Mouse (Mus musculus) large intestine, adult 2 months (tissue): ENCODE results near the gene Npas3. TPM values are rescaled to one million over a fixed set of nuclear protein-coding genes. Genes with fewer than 3 reads are reported as not detected.
"Not testable (repeated sequence)": the region's sequence is repeated elsewhere in the genome, so short reads cannot be mapped to it uniquely, and the experiment has no call there.

Source experiments
- DNase-seq: peaks from one replicate; pipeline ENCODE4 v3.0.0-alpha.2; 2012; ENCODE audit warnings: low read depth, low spot score
- WGBS: fragments of 180-500 bp; shearing (Covaris S2); methylation state at CpG from one replicate; pipeline ENCODE4 v1.1.7; 2018; 5-methylcytosine and 5-hydroxymethylcytosine counted together
- polyA plus RNA-seq: library from polyadenylated mRNA; depleted of rRNA; stranded (reverse); fragments of >200 nt; gene quantifications from 2 replicates; pipeline ENCODE4 v1.2.3, GENCODE M21; 2012; rRNA removed

Npas3 gene
- polyA plus RNA-seq: 0.04 and 0.12 TPM in 2 replicates

DNA sequence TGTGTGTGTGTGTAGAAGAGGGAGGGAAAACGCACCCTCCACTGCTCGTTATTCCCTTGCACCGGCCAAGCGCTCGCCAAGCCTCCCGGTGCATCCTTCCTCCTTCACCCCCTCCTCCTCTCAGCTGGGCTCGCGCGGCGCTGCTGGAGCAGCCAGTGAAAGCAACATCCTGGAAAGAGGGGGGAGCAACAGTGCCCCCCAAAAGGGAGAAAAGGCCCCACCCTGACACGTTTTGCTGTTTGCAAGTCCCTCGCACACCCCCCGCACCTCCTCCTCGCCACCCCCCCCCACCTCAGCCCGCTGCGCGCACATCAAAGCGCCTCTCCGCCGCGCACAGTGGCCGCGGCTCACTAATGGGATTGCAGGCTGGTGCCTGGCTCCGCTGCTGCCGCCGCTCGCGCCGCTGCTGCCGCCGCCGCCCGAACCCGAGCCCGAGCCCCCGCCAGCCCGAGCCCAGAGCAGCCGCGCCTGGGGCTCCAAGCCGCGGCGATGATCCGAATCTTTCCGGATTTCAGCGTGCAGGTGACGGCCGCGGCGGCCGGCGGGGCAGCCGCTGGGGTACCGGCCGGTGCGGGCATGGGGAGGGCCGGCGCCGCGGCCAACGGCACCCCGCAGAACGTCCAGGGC, at the start of gene Npas3:
Gene Npas3 (plus strand): TSS at position 577 of the 627 bp plus-strand sequence.
- whole genome bisulfite sequencing: 1% methylated on average over 59 of the region's 62 CpGs

GRCm38 (mm10) chr12:53217141-53217540, 31.3 kb upstream of the Npas3 start:
- 75% methylated on average over 15 of the region's 15 CpGs for WGBS
- no peak for DNase-seq

More for the DNA sequence above, at the start of gene Npas3:
- DNase-seq: no peak

GRCm38 (mm10) chr12:53222742-53223141, 25.7 kb upstream of the Npas3 start:
- WGBS: 67% methylated on average over 4 of the region's 4 CpGs
- DNase-seq: no peak

GRCm38 (mm10) chr12:53227356-53227755, 21.1 kb upstream of the Npas3 start:
- WGBS: 42% methylated on average over 4 of the region's 4 CpGs
- DNase-seq: no peak

DNA sequence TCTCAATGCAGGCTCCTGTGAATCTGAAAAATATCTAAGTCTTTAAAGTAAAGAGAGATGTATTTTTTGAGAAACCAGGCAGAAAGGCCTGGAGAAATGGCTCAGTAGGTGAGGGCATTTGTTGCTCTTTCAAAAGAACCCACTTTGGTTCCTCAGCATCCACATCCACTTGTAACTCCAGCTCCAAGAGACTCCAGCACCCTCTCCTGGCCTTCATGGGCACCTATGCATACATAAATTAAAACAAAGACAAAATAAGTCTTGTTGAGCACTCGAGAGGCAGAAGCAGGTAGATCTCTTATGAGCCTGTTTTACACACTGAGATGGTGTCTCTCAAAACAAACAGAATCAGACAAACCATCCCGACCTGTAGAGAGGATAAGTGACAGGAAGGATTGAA, 19.1 kb upstream of the Npas3 start:
- no peak for DNase-seq
- 54% methylated on average over 2 of the region's 2 CpGs for WGBS

- WGBS: 6% methylated on average over 12 of the region's 12 CpGs
- no peak for DNase-seq
These were observed 2.3 kb upstream of the Npas3 start for GRCm38 (mm10) chr12:53246181-53246580.

DNA sequence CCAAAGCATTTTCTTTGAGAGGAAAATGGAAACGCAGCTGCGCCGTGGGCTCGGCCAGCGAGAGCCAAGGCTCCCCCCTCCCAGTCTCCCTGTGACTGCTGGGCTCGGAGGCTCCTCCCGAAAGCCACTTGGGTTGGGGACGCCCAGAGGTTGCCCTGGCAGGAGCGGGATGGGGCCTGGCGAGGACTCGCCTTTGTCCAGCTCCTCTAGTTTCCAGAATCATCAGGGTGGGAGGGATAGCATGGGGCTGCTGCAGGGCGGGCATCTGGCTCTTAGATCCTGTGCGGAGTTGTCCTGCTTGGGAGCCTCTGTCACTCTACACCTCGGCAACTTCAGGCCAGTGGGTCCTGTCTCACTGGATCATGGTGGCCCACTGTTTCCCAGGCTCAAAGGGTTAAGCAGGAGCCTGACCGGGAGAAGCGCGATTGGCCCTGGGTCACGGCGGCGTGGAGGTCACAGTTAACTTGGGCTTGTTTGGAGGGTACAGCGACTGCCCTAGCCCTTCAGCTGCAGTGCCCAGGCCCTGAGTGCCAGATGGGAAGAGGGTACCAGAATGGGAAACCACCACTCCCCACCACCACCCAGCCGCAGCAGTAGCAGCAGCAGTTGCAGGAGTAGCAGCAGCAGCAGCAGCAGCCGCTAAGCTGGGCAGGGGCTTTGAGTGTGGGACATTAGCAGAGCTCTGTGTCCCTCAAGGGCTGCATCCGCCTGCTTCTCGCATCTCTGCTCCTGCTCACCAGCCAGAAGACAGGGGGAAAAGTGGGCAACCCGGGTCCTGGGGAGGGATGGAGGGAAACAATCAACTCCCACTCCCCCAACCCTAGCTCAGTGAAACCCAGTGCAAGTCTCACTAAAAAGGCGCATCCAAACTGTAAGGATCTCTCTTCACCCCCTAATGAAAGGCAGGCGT, 1.6 kb upstream of the Npas3 start:
- no peak for DNase-seq
- 2% methylated on average over 28 of the region's 28 CpGs for WGBS

- WGBS: 4% methylated on average over 25 of the region's 25 CpGs
- DNase-seq: no peak
These were observed 914 bp upstream of the Npas3 start for GRCm38 (mm10) chr12:53247491-53248035.

DNA sequence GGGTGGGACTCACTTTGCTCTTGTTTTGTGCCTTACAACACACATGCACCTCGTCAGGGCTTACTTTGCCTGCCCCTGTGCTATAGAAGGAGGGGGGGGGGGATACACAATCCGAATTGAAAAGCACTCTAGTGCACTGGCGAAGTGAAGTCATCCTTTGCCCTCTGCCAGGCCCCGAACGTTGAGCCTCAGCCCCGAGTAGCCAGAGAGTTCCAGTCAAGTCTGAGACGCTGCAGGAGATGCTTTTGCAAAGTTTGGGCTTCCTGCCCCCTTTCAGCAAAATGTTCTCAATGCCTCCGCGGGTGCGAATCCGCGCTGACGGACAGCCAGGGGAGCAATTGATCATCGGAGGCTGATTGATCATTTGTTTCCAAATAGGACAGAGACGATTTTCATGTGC, 319 bp downstream of the Npas3 start:
- WGBS: 3% methylated on average over 15 of the region's 15 CpGs
- DNase-seq: no peak

GRCm38 (mm10) chr12:53251701-53252181, 3.3 kb downstream of the Npas3 start:
- DNase-seq: no peak
- WGBS: 4% methylated on average over 11 of the region's 11 CpGs

DNA sequence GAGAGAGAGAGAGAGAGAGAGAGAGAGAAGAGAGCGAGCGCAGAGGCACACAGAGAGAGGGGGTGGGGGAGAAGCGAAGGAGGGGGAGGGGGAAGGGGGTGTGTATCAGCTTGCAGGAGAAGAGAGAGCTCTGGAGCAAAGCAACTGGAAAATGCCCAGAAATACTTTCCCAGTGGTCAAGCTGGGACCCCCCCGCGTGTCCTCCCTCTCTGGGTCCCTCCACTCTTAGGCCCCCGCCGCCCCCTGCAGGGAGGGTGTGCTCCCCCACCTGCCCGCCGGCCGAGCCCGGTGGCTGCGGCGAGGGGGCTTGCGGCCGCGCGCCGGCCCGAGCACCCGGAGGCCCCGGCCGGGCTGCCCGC, 3.7 kb downstream of the Npas3 start:
- WGBS: under 1% methylated on average over 21 of the region's 23 CpGs
- DNase-seq: no peak

GRCm38 (mm10) chr12:53252572-53253422, 4.3 kb downstream of the Npas3 start:
- under 1% methylated on average over 107 of the region's 115 CpGs for WGBS
- DNase-seq: no peak

DNA sequence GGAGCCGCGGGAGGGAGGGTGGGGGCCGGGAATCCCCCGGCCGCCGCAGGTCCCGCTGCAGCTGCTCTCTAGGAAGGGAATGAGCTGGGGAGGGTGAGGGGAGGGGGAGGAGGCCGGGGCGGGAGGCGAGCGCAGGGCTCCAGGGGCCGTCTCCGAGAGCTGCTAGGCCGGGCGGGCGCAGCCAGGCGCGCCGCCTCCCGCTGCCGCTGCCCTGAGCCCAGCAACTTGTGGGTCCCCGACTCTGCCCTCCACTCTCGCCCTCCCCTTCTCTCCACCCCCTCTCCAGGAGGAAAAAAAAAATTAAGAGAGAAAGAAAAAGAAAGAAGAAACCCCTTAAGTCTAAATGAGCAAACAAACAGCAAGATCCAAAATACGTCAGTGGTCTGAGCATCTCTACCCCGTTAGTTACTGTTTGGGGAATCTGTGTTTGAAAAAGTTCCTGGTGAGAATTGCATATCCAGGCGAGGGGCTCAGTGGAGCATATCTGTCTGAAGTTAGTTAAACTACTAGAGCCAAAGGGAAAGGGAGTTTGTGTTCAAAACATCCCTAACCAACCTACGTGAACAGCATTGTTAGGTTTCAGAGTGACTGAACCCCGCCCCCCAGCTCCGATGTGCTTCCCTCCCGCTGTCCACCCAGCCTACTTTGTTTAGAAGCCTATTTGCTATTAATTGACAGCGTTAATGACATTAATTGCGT, 5.1 kb downstream of the Npas3 start:
- DNase-seq: no peak
- WGBS: 3% methylated on average over 28 of the region's 32 CpGs

DNA sequence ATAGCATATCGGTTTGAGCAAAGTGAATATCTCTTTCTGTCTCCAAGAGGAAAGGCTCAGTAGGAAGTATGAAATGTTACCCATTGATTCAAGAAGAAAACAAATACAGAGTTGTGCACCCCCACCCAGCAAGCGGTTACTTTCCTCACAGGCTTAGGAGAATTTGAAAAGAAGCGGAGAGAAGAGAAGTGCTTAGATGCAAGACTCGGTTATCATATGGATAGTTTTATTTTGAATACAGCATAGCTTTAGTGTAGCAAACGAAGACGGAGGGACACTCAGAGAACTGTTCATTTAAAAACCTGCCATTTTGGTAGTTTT, 5.6 kb downstream of the Npas3 start:
- 51% methylated on average over 6 of the region's 6 CpGs for WGBS
- DNase-seq: no peak

GRCm38 (mm10) chr12:53274502-53274901, 26.0 kb downstream of the Npas3 start:
- not testable (repeated sequence) for DNase-seq

GRCm38 (mm10) chr12:53277393-53277792, 28.9 kb downstream of the Npas3 start:
- WGBS: 68% methylated on average over 6 of the region's 6 CpGs
- DNase-seq: no peak

GRCm38 (mm10) chr12:53290341-53290740, 41.9 kb downstream of the Npas3 start:
- no peak for DNase-seq
- WGBS: 85% methylated on average over 4 of the region's 4 CpGs

- WGBS: 91% methylated on average over 10 of the region's 10 CpGs
- no peak for DNase-seq
These were observed 42.4 kb downstream of the Npas3 start for GRCm38 (mm10) chr12:53290846-53291245.

DNA sequence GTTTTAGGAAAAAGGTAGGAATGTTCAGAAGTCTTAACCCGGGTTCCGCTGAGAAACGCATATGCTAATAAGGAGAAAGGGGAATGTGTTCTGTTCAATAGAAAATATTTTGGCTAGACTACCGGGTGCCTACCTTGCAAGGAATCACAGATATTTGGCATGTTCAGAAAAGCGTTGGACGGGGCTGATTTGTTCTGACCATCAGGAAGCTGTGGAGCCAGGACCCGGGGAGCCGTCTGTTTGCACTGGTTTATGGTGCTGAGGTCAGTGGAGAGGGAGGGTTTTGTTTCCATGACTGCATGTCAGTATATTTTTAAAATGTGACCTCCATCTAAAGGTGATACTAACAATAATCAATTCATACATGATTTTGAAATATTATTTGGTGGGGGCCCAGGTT, 43.5 kb downstream of the Npas3 start:
- DNase-seq: no peak
- 52% methylated on average over 8 of the region's 8 CpGs for WGBS
